Mouse (Mus musculus): ENCODE measurements around the gene Trim14. TPM values are rescaled to one million over a fixed set of nuclear protein-coding genes. Genes with fewer than 3 reads are reported as not detected.
A peak's percentile ranks its signal among the peaks of the same experiment; 100 is the strongest.
"Not testable (repeated sequence)": the region's sequence is repeated elsewhere in the genome, so short reads cannot be mapped to it uniquely, and the experiment has no call there.

Gene Trim14
- total RNA-seq (2017): 24.2 and 28.0 TPM in 2 replicates

- ATAC-seq (replicated peaks; ENCODE audit: low read depth, poor library complexity, severe bottlenecking): peak; percentile 71
Observed at GRCm38 (mm10) chr4:46535840-46536361, at the start of gene Trim14. Gene Trim14, minus strand, starts transcription at chr4:46536141.

DNA sequence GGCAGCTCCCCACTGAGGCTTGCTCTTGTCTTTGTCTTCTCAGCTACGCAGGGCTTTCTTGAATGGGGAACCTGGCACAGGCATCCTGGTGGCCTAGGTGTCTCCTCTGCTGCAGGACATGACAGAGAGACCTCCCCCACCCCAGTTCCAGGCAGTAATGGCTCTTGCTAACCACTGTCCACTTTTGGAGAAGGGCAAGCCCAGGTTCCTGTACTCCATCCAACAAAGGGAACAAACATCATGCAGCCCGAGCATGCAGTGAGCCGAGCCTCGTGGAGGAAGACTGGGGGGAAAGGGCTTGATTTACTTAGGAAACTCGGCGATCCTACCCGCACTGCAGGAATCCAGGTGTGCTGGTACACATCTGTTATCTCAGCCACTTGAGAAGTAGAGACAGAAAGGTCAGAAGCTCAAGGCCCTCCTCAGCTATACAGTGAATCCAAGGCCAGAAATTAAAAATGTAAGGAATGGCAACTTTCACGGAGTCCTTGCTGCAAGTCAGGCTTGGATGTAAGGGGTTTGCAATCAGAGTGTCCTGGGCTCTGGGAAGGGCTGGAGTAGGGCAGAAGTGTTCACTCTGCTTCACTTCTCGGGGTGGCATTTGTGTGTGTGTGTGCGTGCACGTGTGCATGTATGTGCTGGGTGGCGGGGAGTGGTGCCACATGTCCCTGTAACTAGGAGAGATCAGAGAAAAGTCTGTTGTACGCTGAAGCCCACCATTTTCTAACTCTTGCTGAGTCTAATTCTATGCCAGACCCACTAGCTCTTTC is 49.3 kb upstream of the Trim14 start:
- ATAC-seq (replicated peaks; ENCODE audit: low read depth, poor library complexity, severe bottlenecking): no peak

- ATAC-seq (replicated peaks; ENCODE audit: low read depth, poor library complexity, severe bottlenecking): not testable (repeated sequence)
Observed at GRCm38 (mm10) chr4:46584536-46584935, 48.6 kb upstream of the Trim14 start.

GRCm38 (mm10) chr4:46584084-46584483 is 48.1 kb upstream of the Trim14 start:
- ATAC-seq (replicated peaks; ENCODE audit: low read depth, poor library complexity, severe bottlenecking): peak; percentile 55

DNA sequence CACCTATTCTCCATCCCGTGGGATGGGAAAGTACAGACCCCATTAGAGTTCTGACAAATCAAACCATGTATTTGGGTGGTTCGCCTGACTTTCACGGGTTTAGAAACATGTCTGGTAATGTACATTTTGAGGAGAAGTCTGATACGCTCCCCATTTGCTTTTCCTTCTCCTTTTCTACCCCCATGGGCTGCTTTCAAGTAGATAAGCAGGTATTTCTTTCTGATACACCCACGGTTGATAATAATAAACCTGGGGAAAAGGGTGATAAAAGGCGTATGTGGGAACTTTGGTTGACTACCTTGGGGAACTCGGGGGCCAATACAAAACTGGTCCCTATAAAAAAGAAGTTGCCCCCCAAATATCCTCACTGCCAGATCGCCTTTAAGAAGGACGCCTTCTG is 46.1 kb upstream of the Trim14 start:
- not testable (repeated sequence) for ATAC-seq (replicated peaks; ENCODE audit: low read depth, poor library complexity, severe bottlenecking)

GRCm38 (mm10) chr4:46581577-46581976 is 45.6 kb upstream of the Trim14 start:
- ATAC-seq (replicated peaks; ENCODE audit: low read depth, poor library complexity, severe bottlenecking): not testable (repeated sequence)

DNA sequence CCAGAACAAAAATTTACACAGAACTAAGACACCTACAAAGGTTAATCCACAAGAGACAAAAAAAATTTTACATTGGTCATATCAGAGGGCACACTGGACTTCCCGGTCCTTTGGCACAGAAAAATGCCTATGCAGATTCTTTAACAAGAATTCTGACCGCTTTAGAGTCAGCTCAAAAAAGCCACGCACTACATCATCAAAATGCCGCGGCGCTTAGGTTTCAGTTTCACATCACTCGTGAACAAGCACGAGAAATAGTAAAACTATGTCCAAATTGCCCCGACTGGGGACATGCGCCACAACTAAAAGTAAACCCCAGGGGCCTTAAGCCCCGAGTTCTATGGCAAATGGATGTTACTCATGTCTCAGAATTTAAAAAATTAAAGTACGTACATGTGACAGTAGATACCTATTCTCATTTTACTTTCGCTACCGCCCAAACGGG is 44.9 kb upstream of the Trim14 start:
- ATAC-seq (replicated peaks; ENCODE audit: low read depth, poor library complexity, severe bottlenecking): not testable (repeated sequence)

- ATAC-seq (replicated peaks; ENCODE audit: low read depth, poor library complexity, severe bottlenecking): not testable (repeated sequence)
Observed at GRCm38 (mm10) chr4:46578796-46579346, 42.9 kb upstream of the Trim14 start.

DNA sequence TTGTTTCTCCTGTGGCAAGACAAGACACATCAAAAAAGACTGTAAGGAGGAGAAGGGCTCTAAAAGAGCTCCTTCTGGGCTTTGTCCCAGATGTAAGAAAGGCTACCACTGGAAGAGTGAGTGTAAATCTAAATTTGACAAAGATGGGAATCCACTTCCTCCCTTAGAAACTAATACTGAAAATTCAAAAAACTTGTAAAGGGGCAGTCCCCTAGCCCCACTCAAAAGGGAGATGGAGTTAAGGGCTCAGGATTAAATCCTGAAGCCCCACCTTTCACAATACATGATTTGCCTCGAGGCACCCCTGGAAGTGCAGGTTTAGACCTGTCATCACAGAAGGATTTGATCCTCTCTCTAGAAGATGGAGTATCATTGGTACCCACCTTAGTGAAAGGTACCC is 42.3 kb upstream of the Trim14 start:
- no peak for ATAC-seq (replicated peaks; ENCODE audit: low read depth, poor library complexity, severe bottlenecking)

- ATAC-seq (replicated peaks; ENCODE audit: low read depth, poor library complexity, severe bottlenecking): peak; percentile 55
Observed at GRCm38 (mm10) chr4:46575509-46576284, 39.8 kb upstream of the Trim14 start.

DNA sequence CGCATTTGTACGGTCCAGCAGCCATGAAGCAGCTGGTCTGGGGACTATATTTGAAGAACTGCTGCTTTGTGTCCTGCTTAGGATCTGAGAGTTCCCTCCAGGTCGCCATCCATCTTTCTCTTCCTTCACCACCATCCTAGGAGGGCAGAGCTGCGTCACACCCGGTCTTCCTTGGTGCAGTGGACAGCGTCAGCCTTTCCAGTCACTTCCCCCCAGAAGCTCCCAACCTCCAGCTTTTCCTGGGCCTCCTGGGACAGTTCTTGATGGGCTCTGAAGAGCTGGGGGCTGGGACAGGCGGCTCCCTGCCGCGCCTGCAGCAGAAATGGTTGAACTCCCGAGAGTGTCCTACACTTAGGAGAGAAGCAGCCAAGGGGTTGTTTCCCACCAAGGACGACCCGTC is 38.9 kb upstream of the Trim14 start:
- no peak; the same call in 1 of the 2 replicates for ATAC-seq (replicated peaks; ENCODE audit: low read depth, poor library complexity, severe bottlenecking)

DNA sequence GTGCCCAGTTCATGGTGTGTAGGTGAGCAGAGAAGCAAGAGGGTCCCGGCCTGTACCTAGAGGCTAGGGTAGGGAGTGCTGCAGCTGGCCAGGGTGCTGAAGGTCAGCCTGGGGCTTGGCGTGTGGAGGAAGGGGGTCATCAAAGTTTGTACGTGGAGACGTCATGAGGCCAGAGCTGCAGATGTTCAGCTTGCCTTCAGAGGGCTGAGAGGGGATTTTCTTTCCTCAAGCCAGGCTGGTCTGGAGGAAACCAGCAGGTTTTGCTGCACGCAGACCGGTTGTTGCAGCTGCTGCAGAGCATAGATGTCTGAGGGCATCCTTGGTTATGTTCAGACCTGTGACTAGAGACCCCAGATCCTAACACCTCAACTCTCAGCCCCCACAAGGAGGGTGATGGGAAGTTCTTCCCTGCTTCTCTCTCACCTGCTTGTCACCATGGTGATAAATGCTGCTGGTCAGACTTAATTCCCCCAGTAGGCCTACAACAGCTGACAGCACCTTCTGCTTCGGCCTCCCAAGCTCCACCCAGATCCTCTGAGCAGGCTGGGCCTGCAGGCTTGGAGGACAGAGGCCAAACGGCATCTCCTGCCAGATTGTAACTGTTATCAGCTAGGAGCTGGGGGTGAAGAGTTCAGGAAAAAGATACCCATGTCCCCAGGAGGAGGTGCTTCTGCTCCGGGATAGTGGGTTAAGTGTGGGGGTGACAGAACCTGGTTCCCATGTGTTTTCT is 38.2 kb upstream of the Trim14 start:
- peak; percentile 19; the same call in 1 of the 2 replicates for ATAC-seq (replicated peaks; ENCODE audit: low read depth, poor library complexity, severe bottlenecking)

DNA sequence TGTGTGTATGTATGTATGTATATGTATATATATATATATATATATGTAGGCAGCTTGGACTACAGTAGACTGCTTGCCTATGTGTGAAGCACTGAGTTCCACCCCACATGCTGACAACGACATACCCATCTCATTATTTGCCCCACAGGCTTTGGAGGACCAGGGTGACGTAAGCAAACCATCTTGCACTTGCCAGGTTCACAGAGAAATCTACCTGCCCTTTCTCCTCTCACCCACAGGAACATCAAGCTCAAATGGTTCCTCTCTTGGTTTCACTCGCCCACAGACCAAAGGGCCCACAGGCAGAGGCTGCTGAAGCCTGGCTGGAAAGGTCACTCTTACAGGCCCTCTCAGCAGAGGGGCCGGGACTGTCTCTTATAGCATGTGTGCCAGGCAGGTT is 36.7 kb upstream of the Trim14 start:
- ATAC-seq (replicated peaks; ENCODE audit: low read depth, poor library complexity, severe bottlenecking): no peak

DNA sequence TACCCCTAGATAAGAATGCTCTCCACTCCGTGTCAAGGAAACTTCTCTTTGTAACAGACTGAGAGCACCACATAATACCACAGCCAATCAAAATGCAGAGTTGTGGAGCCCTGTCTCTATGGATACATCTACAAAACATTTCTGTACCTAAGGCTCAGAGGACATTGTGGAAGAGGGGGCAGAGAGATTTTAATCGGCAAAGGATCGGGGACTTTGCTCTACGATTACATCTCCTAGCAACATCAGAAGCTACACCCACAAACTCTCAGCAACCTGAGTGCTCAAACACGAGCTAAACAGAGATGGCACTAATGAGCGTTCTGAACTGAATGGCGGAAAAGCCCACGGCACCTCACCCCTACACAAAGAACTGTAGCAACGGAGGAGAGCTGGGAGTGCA is 35.8 kb upstream of the Trim14 start:
- ATAC-seq (replicated peaks; ENCODE audit: low read depth, poor library complexity, severe bottlenecking): no peak

- no peak for ATAC-seq (replicated peaks; ENCODE audit: low read depth, poor library complexity, severe bottlenecking)
Observed at GRCm38 (mm10) chr4:46569671-46570070, 33.7 kb upstream of the Trim14 start.

DNA sequence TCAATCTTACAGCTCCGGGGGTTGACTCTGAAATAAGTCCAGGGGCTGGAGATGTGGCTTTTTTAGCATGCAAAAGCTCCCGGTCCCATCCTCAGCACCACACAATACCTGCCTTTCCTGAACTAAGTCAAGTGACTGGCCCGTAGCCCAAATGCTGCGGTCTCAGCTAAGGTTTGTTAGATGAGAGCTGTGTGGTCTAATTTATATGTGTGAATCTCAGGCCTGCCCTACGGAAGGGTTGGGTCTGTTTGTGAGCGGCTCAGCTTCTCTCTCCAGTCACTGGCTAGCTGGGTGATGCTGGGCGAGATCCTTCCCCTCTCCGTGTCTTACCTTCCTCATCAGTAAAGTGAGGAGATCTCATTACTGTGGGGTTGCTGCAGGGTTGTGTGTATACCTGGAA is 32.2 kb upstream of the Trim14 start:
- ATAC-seq (replicated peaks; ENCODE audit: low read depth, poor library complexity, severe bottlenecking): no peak

DNA sequence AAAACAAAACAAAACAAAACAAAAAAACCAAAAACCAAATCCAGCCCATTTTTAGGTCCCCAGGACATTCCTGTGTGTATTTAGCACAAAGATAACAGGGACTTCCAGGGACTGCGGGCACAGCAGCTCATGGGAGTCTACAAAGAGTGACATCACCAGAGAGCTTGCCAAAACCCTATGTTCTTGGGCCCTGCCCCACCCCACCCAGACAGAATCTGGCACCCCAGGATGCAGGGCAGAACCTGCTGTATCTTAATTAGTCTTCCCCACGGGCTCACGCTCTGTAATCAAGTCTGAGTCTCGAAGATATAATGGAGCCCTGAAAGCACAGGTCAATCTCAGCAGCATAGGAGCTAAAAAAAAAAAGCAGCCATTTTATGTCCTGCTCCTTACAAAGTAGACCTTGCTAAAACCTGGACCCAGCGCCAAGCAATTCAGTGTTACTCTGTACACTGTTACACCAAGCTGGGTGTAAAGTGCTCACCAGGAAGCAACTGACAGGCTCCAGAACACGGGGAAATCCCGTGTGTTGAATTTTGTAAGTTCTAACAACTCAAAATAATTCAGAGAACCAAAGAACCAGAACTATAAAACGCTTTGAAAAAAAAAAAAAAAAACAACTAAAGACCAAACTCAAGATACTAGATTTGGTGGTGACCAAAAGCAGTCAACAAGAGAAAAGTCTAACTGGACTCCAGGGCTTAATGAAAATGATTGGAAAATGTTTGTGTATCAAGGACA is 31.2 kb upstream of the Trim14 start:
- ATAC-seq (replicated peaks; ENCODE audit: low read depth, poor library complexity, severe bottlenecking): no peak

DNA sequence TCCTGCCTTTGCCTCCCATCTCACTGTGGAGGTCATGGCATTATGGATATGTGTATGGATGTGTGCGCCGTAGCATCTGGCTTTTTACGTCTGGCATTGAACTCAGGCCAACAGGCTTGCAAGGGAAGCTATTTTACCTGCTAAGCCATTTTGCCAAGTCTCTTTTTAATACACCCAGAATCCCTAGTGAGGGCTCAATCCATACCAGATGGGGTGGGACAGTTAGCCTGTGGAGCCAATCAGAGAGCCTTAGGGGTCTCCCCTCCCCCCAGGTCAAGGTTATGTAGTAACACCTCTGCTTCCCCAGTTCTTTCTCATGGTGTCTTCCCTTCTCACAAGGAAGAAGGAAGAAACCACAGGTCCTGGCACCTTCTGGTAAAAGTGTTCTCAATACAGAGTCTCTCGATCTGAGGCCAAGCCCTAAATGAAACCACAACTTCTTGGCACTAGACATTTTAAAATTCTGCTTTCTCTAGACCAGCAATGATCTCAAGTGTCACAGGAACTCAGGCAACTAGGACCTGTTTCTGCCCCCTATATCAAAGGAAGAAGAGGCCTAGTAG is 29.5 kb upstream of the Trim14 start:
- no peak; the same call in 1 of the 2 replicates for ATAC-seq (replicated peaks; ENCODE audit: low read depth, poor library complexity, severe bottlenecking)

DNA sequence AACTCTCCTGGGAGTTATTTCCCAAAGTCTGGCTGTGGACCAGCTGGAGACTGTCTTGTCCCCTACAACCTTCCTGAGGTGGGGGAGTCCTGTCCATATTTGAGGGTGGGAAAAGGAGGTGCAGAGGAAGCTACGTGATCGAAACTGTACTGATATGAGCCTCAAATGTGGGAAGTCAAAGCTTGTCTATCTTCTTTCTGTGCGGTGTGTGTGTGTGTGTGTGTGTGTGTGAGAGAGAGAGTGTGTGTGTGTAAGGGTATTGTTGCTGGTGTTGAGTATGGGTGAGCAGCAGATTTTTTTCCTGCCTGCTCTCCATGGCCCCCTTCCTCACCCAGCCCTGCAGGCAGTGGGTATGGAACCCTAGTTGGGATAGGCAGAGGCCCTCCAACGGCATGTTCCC is 28.3 kb upstream of the Trim14 start:
- ATAC-seq (replicated peaks; ENCODE audit: low read depth, poor library complexity, severe bottlenecking): peak; percentile 20

Measured in common myeloid progenitor, adult 5-6 weeks (primary cell).